Mouse (Mus musculus): ENCODE results near the gene Ktn1. TPM values are rescaled to one million over a fixed set of nuclear protein-coding genes. Genes with fewer than 3 reads are reported as not detected.
A peak's percentile ranks its signal among the peaks of the same experiment; 100 is the strongest.

The Ktn1 gene
- total RNA-seq, 4 experiments from 2014 or later = 175 to 222 (median 206) TPM

GRCm38 (mm10) chr14:47754253-47754897 lies 106.1 kb downstream of the Ktn1 start:
- no peak for DNase-seq (ENCODE audit: low spot score)

- DNase-seq (ENCODE audit: low spot score) = peak; percentile 60
These were observed 108.3 kb downstream of the Ktn1 start for GRCm38 (mm10) chr14:47756411-47757065.

- no peak for DNase-seq (ENCODE audit: low spot score)
These were observed 116.9 kb downstream of the Ktn1 start for GRCm38 (mm10) chr14:47765192-47765591.

- DNase-seq (ENCODE audit: low spot score) = no peak
These were observed 117.5 kb downstream of the Ktn1 start for GRCm38 (mm10) chr14:47765796-47766195.

- no peak for DNase-seq (ENCODE audit: low spot score)
These were observed 118.1 kb downstream of the Ktn1 start for GRCm38 (mm10) chr14:47766373-47766772.

- no peak for DNase-seq (ENCODE audit: low spot score)
These were observed 123.2 kb downstream of the Ktn1 start for GRCm38 (mm10) chr14:47771496-47771895.

- DNase-seq (ENCODE audit: low spot score) = no peak
These were observed 127.3 kb downstream of the Ktn1 start for GRCm38 (mm10) chr14:47775543-47775942.

- DNase-seq (ENCODE audit: low spot score) = no peak
These were observed 128.2 kb downstream of the Ktn1 start for GRCm38 (mm10) chr14:47776260-47777035.

GRCm38 (mm10) chr14:47786112-47786511 lies 137.9 kb downstream of the Ktn1 start:
- DNase-seq (ENCODE audit: low spot score) = no peak

Other genes starting within 250 kb of the Ktn1 start
- gene Dlgap5, start 230.0 kb upstream of the Ktn1 start, total RNA-seq (2022) = under 1 TPM in 3 of 4 experiments, not detected in 1; 0.60 to 0.75 (median 0.63) TPM
- 10 to 100 TPM in 3 of 4 experiments, 1 to 10 TPM in 1; 9.4 to 12.1 (median 11.6) TPM for gene Fbxo34, start 198.0 kb upstream of the Ktn1 start, total RNA-seq (2022)
- gene Atg14, start 77.8 kb upstream of the Ktn1 start, total RNA-seq (2022) = 10 to 100 TPM in 2 of 4 experiments, 1 to 10 TPM in 2; 8.0 to 11.3 (median 9.8) TPM